Mouse (Mus musculus) MEL (cell line): ENCODE results near the gene Clns1a. TPM values are rescaled to one million over a fixed set of nuclear protein-coding genes. Genes with fewer than 3 reads are reported as not detected.

ENCODE experiments used
- DNase-seq: peaks from one replicate; pipeline ENCODE4 v3.0.0; 2011; ENCODE audit warnings: low read depth, low spot score
- H3K27ac ChIP-seq: 2 replicates; pipeline ENCODE4 v1.5.1; 2012; ENCODE audit warnings: low read depth, mild to moderate bottlenecking, control low read depth, low read length, moderate library complexity; ENCODE audit not compliant: control insufficient read depth
- H3K27me3 ChIP-seq, 2 experiments: fragments of 150-350 bp in 1 of 2; sonication (generic) in 1 of 2; 2 replicates each; pipeline ENCODE4 v1.6.1; 2012; ENCODE audit warnings: low read length in 2 of 2, mild to moderate bottlenecking in 2 of 2, improper control_type of control experiment in 1 of 2, moderate library complexity in 1 of 2; ENCODE audit not compliant: insufficient read depth in 2 of 2, control insufficient read depth in 1 of 2
- H3K36me3 ChIP-seq, 2 experiments: 2 replicates each; pipeline ENCODE4 v1.6.1; 2012 to 2014; ENCODE audit warnings: low read length in 2 of 2, improper control_type of control experiment in 1 of 2, inconsistent platforms in 1 of 2, mild to moderate bottlenecking in 1 of 2; ENCODE audit not compliant: insufficient read depth in 2 of 2, control insufficient read depth in 1 of 2
- H3K4me1 ChIP-seq, 2 experiments: fragments of 150-350 bp in 1 of 2; sonication (generic) in 1 of 2; 2 replicates each; pipeline ENCODE4 v1.6.1; 2012; ENCODE audit warnings: low read length in 2 of 2, improper control_type of control experiment in 1 of 2, mild to moderate bottlenecking in 1 of 2; ENCODE audit not compliant: insufficient read depth in 2 of 2, control insufficient read depth in 1 of 2
- H3K4me3 ChIP-seq, 2 experiments: fragments of 150-350 bp in 1 of 2; sonication (generic) in 1 of 2; 2 replicates each; pipeline ENCODE4 v1.5.1; 2012; ENCODE audit warnings: low read depth in 2 of 2, low read length in 2 of 2, mild to moderate bottlenecking in 2 of 2, moderate library complexity in 2 of 2, control low read depth in 1 of 2, improper control_type of control experiment in 1 of 2; ENCODE audit not compliant: control insufficient read depth in 1 of 2, insufficient read depth in 1 of 2
- H3K79me2 ChIP-seq: 2 replicates; pipeline ENCODE4 v1.6.1; 2012; ENCODE audit warnings: mild to moderate bottlenecking, low read length, moderate library complexity; ENCODE audit not compliant: control insufficient read depth, poor library complexity, insufficient read depth
- H3K9ac ChIP-seq: 2 replicates; pipeline ENCODE4 v1.6.1; 2012; ENCODE audit warnings: low read depth, mild to moderate bottlenecking, control low read depth, low read length, moderate library complexity; ENCODE audit not compliant: control insufficient read depth, poor library complexity, severe bottlenecking
- H3K9me3 ChIP-seq: fragments of 150-350 bp; sonication (generic); replicated peaks from 2 replicates; pipeline ENCODE4 v1.6.1; 2012; ENCODE audit warnings: mild to moderate bottlenecking, low read length, improper control_type of control experiment, moderate library complexity; ENCODE audit not compliant: insufficient read depth
- BHLHE40 ChIP-seq: IDR thresholded peaks from 2 replicates; pipeline ENCODE4 v1.6.1; 2012; ENCODE audit warnings: low read depth, mild to moderate bottlenecking, inconsistent platforms, low read length, improper control_type of control experiment, borderline replicate concordance
- CHD1 ChIP-seq: IDR thresholded peaks from 2 replicates; pipeline ENCODE4 v1.6.1; 2012; ENCODE audit warnings: low read depth, mild to moderate bottlenecking, inconsistent platforms, low read length, improper control_type of control experiment
- CHD2 ChIP-seq: IDR thresholded peaks from 2 replicates; pipeline ENCODE4 v1.6.1; 2011; ENCODE audit warnings: low read length, improper control_type of control experiment
- ELF1 ChIP-seq: IDR thresholded peaks from 2 replicates; pipeline ENCODE4 v1.6.1; 2014; ENCODE audit warnings: low read depth, mild to moderate bottlenecking, inconsistent platforms, low read length, improper control_type of control experiment, moderate library complexity
- EP300 ChIP-seq, 2 experiments: IDR thresholded peaks; 2 replicates each; pipeline ENCODE4 v1.6.1; 2011; ENCODE audit warnings: improper control_type of control experiment in 2 of 2, low read length in 2 of 2, low read depth in 1 of 2, mild to moderate bottlenecking in 1 of 2
- ETS1 ChIP-seq: IDR thresholded peaks from 2 replicates; pipeline ENCODE4 v1.6.1; 2012; ENCODE audit warnings: low read depth, mild to moderate bottlenecking, inconsistent platforms, low read length, improper control_type of control experiment, moderate library complexity
- GABPA ChIP-seq: IDR thresholded peaks from 2 replicates; pipeline ENCODE4 v1.6.1; 2012; ENCODE audit warnings: low read depth, mild to moderate bottlenecking, inconsistent platforms, low read length, improper control_type of control experiment, moderate library complexity
- GATA1 ChIP-seq: IDR thresholded peaks from 2 replicates; pipeline ENCODE4 v1.6.1; 2011; ENCODE audit warnings: low read depth, low read length, improper control_type of control experiment
- HCFC1 ChIP-seq: IDR thresholded peaks from 2 replicates; pipeline ENCODE4 v1.6.1; 2012; ENCODE audit warnings: low read depth, mild to moderate bottlenecking, inconsistent platforms, low read length, improper control_type of control experiment, moderate library complexity
- JUND ChIP-seq: IDR thresholded peaks from 2 replicates; pipeline ENCODE4 v1.6.1; 2011; ENCODE audit warnings: low read depth, mild to moderate bottlenecking, improper control_type of control experiment, low read length
- KAT2A ChIP-seq: conservative IDR thresholded peaks from 2 replicates; pipeline ENCODE4 v1.6.1; 2012; ENCODE audit warnings: low read depth, low read length, improper control_type of control experiment, inconsistent platforms
- MAX ChIP-seq: IDR thresholded peaks from 2 replicates; pipeline ENCODE4 v1.6.1; 2011; ENCODE audit warnings: low read length, improper control_type of control experiment
- MAZ ChIP-seq: IDR thresholded peaks from 2 replicates; pipeline ENCODE4 v1.6.1; 2012; ENCODE audit warnings: low read depth, mild to moderate bottlenecking, inconsistent platforms, low read length, improper control_type of control experiment
- MXI1 ChIP-seq: IDR thresholded peaks from 2 replicates; pipeline ENCODE4 v1.6.1; 2011; ENCODE audit warnings: mild to moderate bottlenecking, low read depth, low read length, improper control_type of control experiment
- MYB ChIP-seq: IDR thresholded peaks from 2 replicates; pipeline ENCODE4 v1.6.1; 2011; ENCODE audit warnings: mild to moderate bottlenecking, low read depth, low read length, improper control_type of control experiment
- MYC ChIP-seq: IDR thresholded peaks from 2 replicates; pipeline ENCODE4 v1.6.1; 2011; ENCODE audit warnings: low read depth, mild to moderate bottlenecking, low read length, improper control_type of control experiment, moderate library complexity
- NRF1 ChIP-seq: IDR thresholded peaks from 2 replicates; pipeline ENCODE4 v1.6.1; 2014; ENCODE audit warnings: low read depth, mild to moderate bottlenecking, inconsistent platforms, low read length, improper control_type of control experiment, moderate library complexity; ENCODE audit not compliant: poor library complexity, insufficient read depth, severe bottlenecking
- POLR2A ChIP-seq, 2 experiments: IDR thresholded peaks; 2 replicates each; pipeline ENCODE4 v1.6.1; 2011 to 2012; ENCODE audit warnings: low read length in 2 of 2, mild to moderate bottlenecking in 2 of 2, control low read depth in 1 of 2, improper control_type of control experiment in 1 of 2, low read depth in 1 of 2, moderate library complexity in 1 of 2; ENCODE audit not compliant: control insufficient read depth in 1 of 2, insufficient read depth in 1 of 2, poor library complexity in 1 of 2
- RCOR1 ChIP-seq: IDR thresholded peaks from 2 replicates; pipeline ENCODE4 v1.6.1; 2012; ENCODE audit warnings: low read depth, mild to moderate bottlenecking, inconsistent platforms, low read length, improper control_type of control experiment
- TAL1 ChIP-seq: IDR thresholded peaks from 2 replicates; pipeline ENCODE4 v1.6.1; 2012; ENCODE audit warnings: mild to moderate bottlenecking, inconsistent platforms, low read length, moderate library complexity, mixed read lengths
- TBP ChIP-seq: IDR thresholded peaks from 2 replicates; pipeline ENCODE4 v1.8.0; 2011; ENCODE audit warnings: low read depth, low read length, improper control_type of control experiment
- TCF12 ChIP-seq: IDR thresholded peaks from 2 replicates; pipeline ENCODE4 v1.6.1; 2014; ENCODE audit warnings: low read depth, mild to moderate bottlenecking, inconsistent platforms, low read length, improper control_type of control experiment, moderate library complexity
- UBTF ChIP-seq: IDR thresholded peaks from 2 replicates; pipeline ENCODE4 v1.6.1; 2012; ENCODE audit warnings: low read depth, mild to moderate bottlenecking, inconsistent platforms, low read length, improper control_type of control experiment, moderate library complexity, borderline replicate concordance; ENCODE audit not compliant: insufficient read depth
- USF1 ChIP-seq: IDR thresholded peaks from 2 replicates; pipeline ENCODE4 v1.6.1; 2014; ENCODE audit warnings: low read depth, mild to moderate bottlenecking, inconsistent platforms, low read length, improper control_type of control experiment, moderate library complexity
- ZC3H11A ChIP-seq: IDR thresholded peaks from 2 replicates; pipeline ENCODE4 v1.6.1; 2012; ENCODE audit warnings: low read depth, mild to moderate bottlenecking, inconsistent platforms, low read length, improper control_type of control experiment
- ZKSCAN1 ChIP-seq: IDR thresholded peaks from 2 replicates; pipeline ENCODE4 v1.6.1; 2012; ENCODE audit warnings: low read depth, mild to moderate bottlenecking, inconsistent platforms, low read length, improper control_type of control experiment, moderate library complexity
- ZMIZ1 ChIP-seq: IDR thresholded peaks from 2 replicates; pipeline ENCODE4 v1.6.1; 2012; ENCODE audit warnings: low read depth, mild to moderate bottlenecking, inconsistent platforms, low read length, improper control_type of control experiment, moderate library complexity
- ZNF384 ChIP-seq: IDR thresholded peaks from 2 replicates; pipeline ENCODE4 v1.6.1; 2012; ENCODE audit warnings: low read depth, mild to moderate bottlenecking, inconsistent platforms, low read length, improper control_type of control experiment
- polyA plus RNA-seq, 2 experiments: library from polyadenylated mRNA; stranded (reverse) in 1 of 2; unstranded in 1 of 2; fragments of >175 nt in 1 of 2; fragments of >200 nt in 1 of 2; gene quantifications; 2 replicates each; pipeline versions ENCODE4 v1.2.1 to v1.2.4; 2012; ENCODE audit warnings: low replicate concordance in 2 of 2, low read depth in 1 of 2; ENCODE audit not compliant: insufficient read length in 2 of 2, insufficient read depth in 1 of 2, missing spikeins in 1 of 2
- total RNA-seq: library from RNA; depleted of rRNA; stranded (reverse); fragments of 300-350 nt; gene quantifications from 2 replicates; pipeline ENCODE4 v1.2.3, GENCODE M21; 2012

The Clns1a gene
- total and polyA plus RNA-seq, 3 experiments, result 119 to 140 (median 130) TPM

DNA sequence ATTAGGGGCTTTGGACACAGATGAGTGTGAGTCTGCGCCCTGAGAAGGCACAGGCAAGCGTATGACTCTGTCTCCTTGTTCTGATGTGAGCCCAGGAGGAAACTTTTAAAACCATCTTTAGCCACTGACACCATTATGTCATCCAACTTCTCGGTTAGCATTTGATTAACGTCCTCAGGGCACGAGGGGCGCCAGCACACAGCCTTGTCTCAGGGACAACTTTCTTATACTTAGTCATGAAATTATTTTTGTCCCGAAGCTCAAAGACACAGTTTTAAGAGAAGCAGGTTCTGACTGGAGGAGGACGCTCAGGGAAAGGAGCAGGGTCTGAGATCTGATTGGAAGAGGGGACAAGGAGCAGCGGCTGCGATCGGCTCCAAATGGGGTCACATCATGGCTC, 68.2 kb downstream of the Clns1a start:
- no peak overlapping the region for H3K9ac ChIP-seq
- H3K4me3 ChIP-seq, result no peak overlapping the region
- no peak for DNase-seq
- no peaks in the 10 kb centered on the region for H3K79me2 ChIP-seq
- no peak overlapping the region; the same call in 1 of the 2 replicates for H3K27ac ChIP-seq
- TF ChIP-seq EP300 (IDR thresholded peaks at IDR 0.05; ENCODE audit: low read depth in 1 of 2, low read length in 2 of 2), result no peak
- no peak for TF ChIP-seq ETS1
- no peaks in the 10 kb centered on the region for H3K9me3 ChIP-seq
- H3K4me1 ChIP-seq, result peaks cover 0 to 30% of the 10 kb centered on the region in 2 experiments; a peak in 2 of 4 replicates
- no peaks in the 10 kb centered on the region for H3K27me3 ChIP-seq
- H3K36me3 ChIP-seq, result peaks cover 0 to 7% of the 10 kb centered on the region in 2 experiments; a peak in 2 of 4 replicates

DNA sequence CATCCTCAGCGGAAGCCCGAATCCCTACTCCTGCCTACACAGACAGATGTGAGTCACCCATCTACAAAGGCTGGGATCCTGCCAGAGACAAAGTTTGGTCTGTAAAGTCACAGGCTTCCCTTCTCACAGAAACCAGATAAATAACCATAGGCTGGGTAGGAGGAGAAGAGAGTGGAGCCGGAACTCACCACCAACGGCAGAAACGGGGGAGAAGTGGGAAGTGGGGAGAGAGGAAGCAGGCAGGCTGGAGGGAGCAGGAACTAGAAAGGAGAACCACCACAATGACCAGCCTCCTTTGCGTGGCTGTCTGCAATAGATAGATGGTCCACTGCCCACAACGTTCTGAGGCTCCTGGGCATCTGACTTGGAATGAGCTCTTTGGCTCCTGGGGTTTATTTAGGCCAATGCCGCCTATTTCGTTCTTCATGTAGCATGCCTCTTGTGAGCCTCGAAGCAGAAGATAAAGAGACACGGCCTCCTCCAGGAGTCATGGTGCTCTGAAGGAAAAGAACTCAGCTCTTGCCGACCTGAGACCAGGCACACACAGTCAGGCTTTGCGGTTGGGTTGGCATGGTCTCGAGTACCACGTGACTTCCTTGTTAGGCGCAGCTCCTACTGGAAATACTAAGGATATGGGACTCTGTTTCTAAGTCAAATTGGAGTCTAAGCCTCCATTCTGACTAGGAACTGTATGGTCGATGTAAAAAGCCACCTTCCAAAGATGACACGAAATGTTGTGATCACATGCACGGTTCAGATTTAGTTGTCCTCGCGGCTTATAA, 68.9 kb downstream of the Clns1a start:
- Histone ChIP-seq H3K9ac (peak overlapping the region; percentile 51), H3K36me3 (peaks cover 0 to 7% of the 10 kb centered on the region in 2 experiments; a peak in 2 of 4 replicates), H3K27ac (peak overlapping the region; percentile 68), H3K4me3 (peak overlapping the region; percentile 12 to 41; a peak in 3 of 4 replicates), H3K27me3 (no peaks in the 10 kb centered on the region), H3K4me1 (peaks cover 0 to 30% of the 10 kb centered on the region in 2 experiments; a peak in 2 of 4 replicates), H3K9me3 (no peaks in the 10 kb centered on the region), H3K79me2 (no peaks in the 10 kb centered on the region)
- DNase-seq, result peak; percentile 85
- TF ChIP-seq GABPA, result no peak
- TF ChIP-seq HCFC1, result 0 out of 2 replicates have a peak, but pooled peaks have one; percentile 14
- 0 out of 2 replicates have a peak, but pooled peaks have one; percentile 20 for TF ChIP-seq MYC
- TF ChIP-seq UBTF, result no peak
- TF ChIP-seq MXI1, result peak; percentile 24; the same call in 1 of the 2 replicates
- TF ChIP-seq ZKSCAN1, result no peak; the same call in 1 of the 2 replicates
- TF ChIP-seq CHD2, result no peak
- no peak for TF ChIP-seq ZNF384
- peak; percentile 79 for TF ChIP-seq USF1
- no peak for TF ChIP-seq KAT2A
- peak in 1 of 2 experiments; percentile 44; a peak in 1 of 4 replicates for TF ChIP-seq POLR2A (IDR thresholded peaks at IDR 0.05; ENCODE audit: control insufficient read depth in 1 of 2, insufficient read depth in 1 of 2, low read depth in 1 of 2, low read length in 2 of 2, poor library complexity in 1 of 2)
- peak; percentile 68; the same call in 1 of the 2 replicates for TF ChIP-seq MAX
- TF ChIP-seq MAZ, result 0 out of 2 replicates have a peak, but pooled peaks have one; percentile 29
- no peak for TF ChIP-seq JUND
- peak; percentile 17; the same call in 1 of the 2 replicates for TF ChIP-seq GATA1
- TF ChIP-seq TCF12, result no peak
- no peak for TF ChIP-seq ZC3H11A
- TF ChIP-seq BHLHE40, result no peak
- peak; percentile 41 to 72; a peak in 3 of 4 replicates for TF ChIP-seq EP300 (IDR thresholded peaks at IDR 0.05; ENCODE audit: low read depth in 1 of 2, low read length in 2 of 2)
- TF ChIP-seq NRF1, result no peak
- 0 out of 2 replicates have a peak, but pooled peaks have one; percentile 33 for TF ChIP-seq RCOR1
- 0 out of 2 replicates have a peak, but pooled peaks have one; percentile 44 for TF ChIP-seq TBP
- TF ChIP-seq CHD1, result no peak
- no peak for TF ChIP-seq ZMIZ1
- peak; percentile 61 for TF ChIP-seq MYB
- TF ChIP-seq TAL1, result peak; percentile 74
- no peak for TF ChIP-seq ELF1
